In the genomic region with DNA sequence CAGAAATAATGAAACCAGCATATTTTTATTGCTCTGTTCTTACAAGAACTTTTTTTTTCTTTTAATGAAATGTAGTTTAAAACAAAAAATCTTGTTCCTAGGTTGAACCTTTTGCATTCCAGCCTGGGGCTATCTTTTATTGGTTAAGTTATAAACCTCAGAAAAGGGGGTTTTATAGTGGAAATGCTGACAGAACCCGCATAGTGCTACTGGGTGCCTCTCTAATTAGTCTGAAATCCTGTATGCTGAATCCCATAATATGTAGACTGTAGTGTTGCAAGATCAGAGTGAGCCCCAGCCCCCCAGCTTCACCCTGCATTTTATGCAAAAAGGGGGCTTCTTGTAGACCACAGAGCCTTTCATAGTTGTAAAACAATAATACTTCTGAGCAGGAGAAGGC, we compare ENCODE assay signal across 23 mouse cellular contexts.
"Had no signal": no experiment of that assay in that cellular context is flagged by ENCODE, and none has a peak within 500 bp of the region (broad histone marks: within the 10 kb centered on the region; RNA-seq: fewer than 3 reads in every experiment).

No protein-coding gene starts in this region.

- H3K27me3 ChIP-seq: lung, embryonic 15.5 days; megakaryocyte, embryonic 14.5 days; neural tube, embryonic 13.5 days; neural tube, embryonic 15.5 days; stomach, embryonic 15.5 days had no signal

- H3K4me2 ChIP-seq: lung, embryonic 15.5 days; midbrain, embryonic 11.5 days; midbrain, embryonic 13.5 days; neural tube, embryonic 13.5 days; neural tube, embryonic 15.5 days; stomach, embryonic 15.5 days had no signal

- H3K9me3 ChIP-seq: lung, embryonic 15.5 days; megakaryocyte, embryonic 14.5 days; midbrain, embryonic 13.5 days; neural tube, embryonic 13.5 days; neural tube, embryonic 15.5 days; stomach, embryonic 15.5 days had no signal

- H3K36me3 ChIP-seq: lung, embryonic 15.5 days; midbrain, embryonic 13.5 days; neural tube, embryonic 13.5 days; neural tube, embryonic 15.5 days; stomach, embryonic 15.5 days had no signal

- DNase-seq: liver, postnatal 0 days; lung, adult 2 months; lung, postnatal 14 days; lung, postnatal 36 days; retina, postnatal 1 day; right cerebral cortex, adult 18-20 months; right cerebral cortex, postnatal 25 days; right cerebral cortex, postnatal 4 days; thymus, adult 2 months; thymus, postnatal 25 days; thymus, postnatal 4 days had no signal

- H3K4me1 ChIP-seq: lung, embryonic 15.5 days; megakaryocyte, embryonic 14.5 days; stomach, embryonic 15.5 days had no signal

- H3K9ac ChIP-seq: liver, postnatal 0 days; lung, embryonic 15.5 days; midbrain, embryonic 13.5 days; neural tube, embryonic 13.5 days; neural tube, embryonic 15.5 days; stomach, embryonic 15.5 days had no signal

- ATAC-seq: liver, postnatal 0 days; lung, postnatal 0 days; midbrain, embryonic 13.5 days; midbrain, embryonic 16.5 days had no signal

- H3K27ac ChIP-seq: lung, embryonic 15.5 days; macrophage; midbrain, embryonic 13.5 days; neural tube, embryonic 13.5 days; neural tube, embryonic 15.5 days; stomach, embryonic 15.5 days; stomach, postnatal 0 days had no signal

- H3K4me3 ChIP-seq: lung, embryonic 15.5 days; megakaryocyte, embryonic 14.5 days; midbrain, embryonic 13.5 days; myocyte; neural tube, embryonic 13.5 days; neural tube, embryonic 15.5 days; stomach, embryonic 15.5 days had no signal
